Comparison of ENCODE assay signal across 28 mouse cellular contexts in the genomic region with DNA sequence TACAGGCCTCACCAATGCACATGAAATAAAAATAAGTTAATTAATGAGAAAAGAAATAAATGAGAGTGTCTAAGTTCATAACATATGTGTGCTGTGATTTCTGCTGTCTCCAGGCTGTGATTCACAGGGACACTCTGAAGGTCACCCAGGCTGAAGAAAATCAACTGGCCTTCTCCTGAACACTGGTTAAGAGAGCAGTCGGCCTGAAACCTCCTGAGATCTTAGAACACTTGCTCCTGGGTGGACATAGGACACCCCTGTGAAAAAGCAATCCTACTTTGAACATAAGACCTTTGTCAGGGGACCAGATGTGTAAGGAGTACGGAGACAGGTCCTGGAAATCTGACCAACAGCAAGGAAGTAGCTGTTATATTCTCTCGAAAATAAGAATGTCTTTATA.
"Had no signal": no experiment of that assay in that cellular context is flagged by ENCODE, and none has a peak within 500 bp of the region (broad histone marks: within the 10 kb centered on the region; RNA-seq: fewer than 3 reads in every experiment).

No protein-coding gene starts in this region.

- DNase-seq: gastrocnemius, adult 2 months; gastrocnemius, postnatal 10 days; gastrocnemius, postnatal 25 days; heart, postnatal 4 days; kidney, adult 18-20 months; kidney, adult 8-10 months; kidney, postnatal 10 days; kidney, postnatal 25 days; kidney, postnatal 4 days; liver; liver, embryonic 13.5 days; liver, postnatal 0 days had no signal

- H3K27me3 ChIP-seq: heart, embryonic 12.5 days; heart, embryonic 15.5 days; hindbrain, embryonic 12.5 days; intestine, embryonic 15.5 days; limb, embryonic 12.5 days; liver, embryonic 13.5 days; liver, embryonic 15.5 days had no signal

- ATAC-seq: hindbrain, embryonic 16.5 days; inflammation-experienced regulatory T-cells, adult 6 months; intestine, embryonic 15.5 days; intestine, postnatal 0 days; liver, postnatal 0 days had no signal

- H3K36me3 ChIP-seq: heart, embryonic 10.5 days; heart, embryonic 12.5 days; heart, embryonic 15.5 days; hindbrain, embryonic 10.5 days; hindbrain, embryonic 12.5 days; intestine, embryonic 15.5 days; limb, embryonic 10.5 days; limb, embryonic 12.5 days; liver, embryonic 13.5 days; liver, embryonic 15.5 days had no signal

- H3K9me3 ChIP-seq: heart, embryonic 10.5 days; heart, embryonic 12.5 days; heart, embryonic 15.5 days; hindbrain, embryonic 10.5 days; intestine, embryonic 15.5 days; limb, embryonic 10.5 days; liver, embryonic 13.5 days; liver, embryonic 15.5 days had no signal

- H3K4me2 ChIP-seq: heart, embryonic 12.5 days; heart, embryonic 15.5 days; hindbrain, embryonic 12.5 days; hindbrain, embryonic 14.5 days; intestine, embryonic 15.5 days; limb, embryonic 12.5 days; liver, embryonic 11.5 days; liver, embryonic 13.5 days; liver, embryonic 15.5 days had no signal

- H3K4me3 ChIP-seq: gastrocnemius, adult 2 months; heart, embryonic 10.5 days; heart, embryonic 12.5 days; heart, embryonic 15.5 days; hindbrain, embryonic 10.5 days; hindbrain, embryonic 12.5 days; intestine, embryonic 15.5 days; layer of hippocampus, adult 2 months; left cerebral cortex, adult 2 months; limb, embryonic 10.5 days; limb, embryonic 12.5 days; liver, embryonic 13.5 days; liver, embryonic 15.5 days had no signal

- H3K27ac ChIP-seq: gastrocnemius, adult 2 months; heart, embryonic 15.5 days; hindbrain, embryonic 10.5 days; hindbrain, embryonic 12.5 days; hindbrain, embryonic 14.5 days; intestine, embryonic 15.5 days; layer of hippocampus, adult 2 months; left cerebral cortex, adult 2 months; limb, embryonic 10.5 days; limb, embryonic 12.5 days; liver, embryonic 13.5 days; liver, embryonic 15.5 days had no signal

- H3K9ac ChIP-seq: heart, embryonic 12.5 days; heart, embryonic 15.5 days; hindbrain, embryonic 12.5 days; hindbrain, embryonic 14.5 days; intestine, embryonic 15.5 days; limb, embryonic 12.5 days; liver, embryonic 13.5 days; liver, embryonic 15.5 days; liver, postnatal 0 days had no signal

- H3K4me1 ChIP-seq: heart, embryonic 10.5 days; heart, embryonic 15.5 days; hindbrain, embryonic 10.5 days; hindbrain, embryonic 12.5 days; intestine, embryonic 15.5 days; limb, embryonic 10.5 days; limb, embryonic 12.5 days; liver, embryonic 13.5 days; liver, embryonic 15.5 days had no signal
